Mouse (Mus musculus) stomach, postnatal 0 days (tissue): Measurements from ENCODE around the gene Rab11fip5.

Experiments
- CTCF ChIP-seq: IDR thresholded peaks from 2 replicates; pipeline ENCODE4 v1.5.1; 2016; ENCODE audit warnings: antibody characterized with exemption, low read depth, mild to moderate bottlenecking, moderate library complexity
- EP300 ChIP-seq: optimal IDR thresholded peaks from 2 replicates; pipeline ENCODE3; 2016; ENCODE audit warnings: antibody characterized with exemption

DNA sequence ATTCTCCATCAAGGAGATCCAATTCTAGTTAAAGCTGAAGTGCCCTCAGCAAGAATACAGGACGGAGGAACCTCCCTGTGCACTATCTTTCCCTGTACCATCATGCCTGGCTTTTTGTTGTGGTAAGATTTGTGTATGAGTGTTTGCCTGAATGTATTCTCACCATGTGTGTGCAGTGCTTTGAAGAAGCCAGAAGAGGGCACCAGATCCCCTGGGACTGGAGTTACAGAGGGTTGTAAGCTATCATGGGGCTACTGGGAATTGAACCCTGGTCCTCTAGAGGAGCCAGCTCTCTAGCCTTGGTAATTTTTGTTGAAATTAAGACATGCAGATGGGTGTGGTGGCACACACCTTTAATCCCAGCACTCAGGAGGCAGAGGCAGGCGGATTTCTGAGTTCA lies 20.9 kb upstream of the Rab11fip5 start:
- TF ChIP-seq CTCF: no peak
- TF ChIP-seq EP300: no peak
